Mouse (Mus musculus) kidney, adult 2 months (tissue): Measurements from ENCODE around the gene Plekhs1.

Experiments used
- CTCF ChIP-seq: fragments of 200-500 bp; conservative IDR thresholded peaks from 2 replicates; pipeline ENCODE4 v1.5.1; 2011; ENCODE audit warnings: low read depth, mild to moderate bottlenecking, control low read depth, low read length, moderate library complexity, mixed read lengths; ENCODE audit not compliant: insufficient read depth, insufficient read length
- POLR2A ChIP-seq: fragments of 200-500 bp; IDR thresholded peaks from one replicate; pipeline ENCODE4 v1.6.1; 2011; ENCODE audit warnings: low read depth, low read length, control low read depth

DNA sequence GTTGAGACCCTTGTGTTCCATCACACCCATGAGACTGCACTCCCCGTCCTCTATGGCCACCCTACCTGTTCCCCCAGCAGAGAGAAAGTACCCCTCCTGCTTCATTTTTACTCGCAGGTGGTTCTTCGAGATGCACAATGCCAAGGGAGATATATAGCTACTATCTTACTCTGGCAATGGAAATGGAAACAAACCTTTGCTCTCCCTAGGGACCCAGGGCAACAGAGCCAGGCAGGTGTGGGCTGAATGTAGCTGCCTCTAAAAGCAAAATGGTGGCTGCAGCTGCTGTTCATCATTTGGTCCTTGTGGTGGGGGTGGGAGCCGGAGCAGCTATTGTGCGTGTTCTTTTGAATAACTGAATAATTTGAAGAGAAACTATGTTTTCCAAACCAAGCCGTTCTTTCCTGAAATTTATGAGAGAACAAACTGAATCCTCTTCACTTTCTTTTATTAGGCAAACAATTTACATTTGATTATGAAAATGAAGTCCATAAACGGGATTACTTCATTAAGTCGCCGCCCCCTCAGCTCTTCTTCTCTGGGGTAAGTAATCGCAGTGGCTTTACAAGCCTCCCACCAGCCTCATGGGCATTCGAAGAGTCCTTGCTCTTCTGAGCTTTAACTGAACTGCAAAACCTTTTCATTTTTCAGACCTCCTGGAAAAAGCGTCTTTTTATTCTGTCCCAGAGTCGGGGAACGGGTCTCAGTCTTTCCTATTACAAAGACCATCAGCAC is 9.0 kb downstream of the Plekhs1 start:
- no peak for TF ChIP-seq POLR2A
- no peak for TF ChIP-seq CTCF
